Mouse (Mus musculus): ENCODE measurements around the gene Uaca.

Gene Uaca

GRCm38 (mm10) chr9:60878630-60879029 is 84.3 kb downstream of the Uaca start:
- no peak for DNase-seq (ENCODE audit: low spot score in 2 of 2)

GRCm38 (mm10) chr9:60885148-60885547 is 90.8 kb downstream of the Uaca start:
- DNase-seq (ENCODE audit: low spot score in 2 of 2): no peak

- DNase-seq (ENCODE audit: low spot score in 2 of 2): peak; percentile 68 to 79
Observed at GRCm38 (mm10) chr9:60886431-60887371, 92.4 kb downstream of the Uaca start.

GRCm38 (mm10) chr9:60887389-60887811 is 93.1 kb downstream of the Uaca start:
- DNase-seq (ENCODE audit: low spot score in 2 of 2): peak; percentile 49 to 73

GRCm38 (mm10) chr9:60893511-60893910 is 99.2 kb downstream of the Uaca start:
- no peak for DNase-seq (ENCODE audit: low spot score in 2 of 2)

- peak; percentile 76 to 85 for DNase-seq (ENCODE audit: low spot score in 2 of 2)
Observed at GRCm38 (mm10) chr9:60895486-60896110, 101.3 kb downstream of the Uaca start.

GRCm38 (mm10) chr9:60898291-60899020 is 104.1 kb downstream of the Uaca start:
- no peak for DNase-seq (ENCODE audit: low spot score in 2 of 2)

- DNase-seq (ENCODE audit: low spot score in 2 of 2): no peak
Observed at GRCm38 (mm10) chr9:60899201-60899600, 104.9 kb downstream of the Uaca start.

- no peak for DNase-seq (ENCODE audit: low spot score in 2 of 2)
Observed at GRCm38 (mm10) chr9:60899797-60900459, 105.6 kb downstream of the Uaca start.

- DNase-seq (ENCODE audit: low spot score in 2 of 2): no peak
Observed at GRCm38 (mm10) chr9:60912266-60912665, 117.9 kb downstream of the Uaca start.

- DNase-seq (ENCODE audit: low spot score in 2 of 2): no peak
Observed at GRCm38 (mm10) chr9:60913626-60914025, 119.3 kb downstream of the Uaca start.

GRCm38 (mm10) chr9:60919936-60920672 is 125.8 kb downstream of the Uaca start:
- no peak for DNase-seq (ENCODE audit: low spot score in 2 of 2)

- DNase-seq (ENCODE audit: low spot score in 2 of 2): no peak
Observed at GRCm38 (mm10) chr9:60920673-60921062, 126.3 kb downstream of the Uaca start.

- no peak for DNase-seq (ENCODE audit: low spot score in 2 of 2)
Observed at GRCm38 (mm10) chr9:60921287-60921686, 126.9 kb downstream of the Uaca start.

- no peak for DNase-seq (ENCODE audit: low spot score in 2 of 2)
Observed at GRCm38 (mm10) chr9:60921831-60922230, 127.5 kb downstream of the Uaca start.

GRCm38 (mm10) chr9:60926301-60926700 is 132.0 kb downstream of the Uaca start:
- no peak for DNase-seq (ENCODE audit: low spot score in 2 of 2)

GRCm38 (mm10) chr9:60929290-60929983 is 135.1 kb downstream of the Uaca start:
- no peak for DNase-seq (ENCODE audit: low spot score in 2 of 2)
